Mouse (Mus musculus): ENCODE results near the gene Scand1.

Gene Scand1

DNA sequence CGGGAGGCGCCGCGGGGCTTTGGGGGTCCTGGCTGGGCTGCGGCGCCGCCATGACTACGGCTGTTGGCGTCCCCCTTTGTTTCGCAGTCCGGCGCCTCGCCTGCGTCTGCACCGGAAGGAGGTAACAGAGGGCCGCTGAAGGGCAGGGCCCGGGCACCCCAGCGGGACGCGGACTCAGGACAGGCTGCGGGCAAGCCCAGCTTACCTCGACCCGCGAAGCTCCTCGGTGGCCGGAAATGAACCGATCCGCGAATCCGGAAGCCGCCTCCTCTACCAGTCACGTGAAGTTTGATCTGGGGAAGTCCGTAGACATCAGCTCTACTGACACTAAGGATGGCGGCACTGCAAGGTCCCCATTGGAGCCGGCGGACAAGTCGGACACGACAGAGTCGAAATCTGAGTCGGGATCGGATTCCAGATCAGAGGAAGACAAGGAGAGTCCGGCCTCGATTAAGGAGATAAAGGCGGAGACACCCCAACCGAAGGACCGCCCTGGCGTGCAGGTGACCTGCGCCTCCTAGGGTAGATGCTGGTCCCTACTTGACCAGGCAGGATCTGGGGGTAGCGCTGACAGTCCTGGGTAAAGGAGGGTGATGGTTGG lies at the start of gene Scand1, which contains the start of gene Cnbd2:
TSS of gene Scand1 (minus strand) at position 408 of the 601 bp plus-strand sequence.
TSS of gene Cnbd2 (plus strand) at position 3 of the 601 bp plus-strand sequence.
- DNase-seq: peak; percentile 84

DNA sequence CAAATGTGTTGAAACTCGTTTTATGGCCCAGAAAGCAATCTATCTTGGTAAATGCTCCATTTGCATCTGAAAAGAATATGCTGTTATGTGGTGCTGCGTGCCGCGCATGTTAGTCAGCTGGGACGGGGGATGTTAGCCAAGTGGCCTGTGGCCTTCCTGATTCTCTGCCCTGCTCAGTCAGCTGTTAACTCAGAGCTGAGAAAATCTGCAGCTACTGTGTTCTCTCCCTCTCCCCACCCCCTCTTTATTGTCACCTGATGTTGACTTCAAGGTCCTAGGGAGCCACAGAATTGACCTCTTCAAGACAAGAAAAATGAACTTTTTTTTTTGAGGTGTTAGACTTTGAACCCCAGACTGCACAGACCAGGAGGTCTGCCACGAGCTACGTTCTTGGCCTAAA lies 43.5 kb upstream of the Scand1 start:
- DNase-seq: no peak

- no peak for DNase-seq
Measured at GRCm38 (mm10) chr2:156353265-156353692, 40.8 kb upstream of the Scand1 start.

- DNase-seq: no peak
Measured at GRCm38 (mm10) chr2:156352413-156353165, 40.1 kb upstream of the Scand1 start.

DNA sequence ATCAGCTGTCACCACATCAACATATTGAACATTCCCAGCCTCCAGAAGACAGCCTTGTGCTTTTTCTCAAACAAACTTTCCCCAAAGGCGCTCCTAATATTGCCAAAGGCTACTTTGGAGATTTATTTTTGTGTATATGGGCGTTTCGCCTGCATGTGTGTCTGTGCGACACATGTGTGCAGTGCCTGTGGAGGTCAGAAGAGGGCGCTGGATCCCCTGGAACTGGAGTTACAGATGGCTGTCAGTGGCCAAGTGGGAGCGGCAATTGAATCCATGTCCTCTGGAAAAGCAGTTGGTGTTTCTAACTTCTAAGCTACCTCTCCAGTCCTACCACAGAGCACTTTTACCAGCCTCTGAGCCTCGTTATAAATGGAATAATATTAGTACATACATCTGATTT lies 38.7 kb upstream of the Scand1 start:
- DNase-seq: peak; percentile 18

GRCm38 (mm10) chr2:156349286-156349848 lies 36.9 kb upstream of the Scand1 start:
- no peak for DNase-seq

GRCm38 (mm10) chr2:156348812-156349211 lies 36.3 kb upstream of the Scand1 start:
- DNase-seq: no peak

DNA sequence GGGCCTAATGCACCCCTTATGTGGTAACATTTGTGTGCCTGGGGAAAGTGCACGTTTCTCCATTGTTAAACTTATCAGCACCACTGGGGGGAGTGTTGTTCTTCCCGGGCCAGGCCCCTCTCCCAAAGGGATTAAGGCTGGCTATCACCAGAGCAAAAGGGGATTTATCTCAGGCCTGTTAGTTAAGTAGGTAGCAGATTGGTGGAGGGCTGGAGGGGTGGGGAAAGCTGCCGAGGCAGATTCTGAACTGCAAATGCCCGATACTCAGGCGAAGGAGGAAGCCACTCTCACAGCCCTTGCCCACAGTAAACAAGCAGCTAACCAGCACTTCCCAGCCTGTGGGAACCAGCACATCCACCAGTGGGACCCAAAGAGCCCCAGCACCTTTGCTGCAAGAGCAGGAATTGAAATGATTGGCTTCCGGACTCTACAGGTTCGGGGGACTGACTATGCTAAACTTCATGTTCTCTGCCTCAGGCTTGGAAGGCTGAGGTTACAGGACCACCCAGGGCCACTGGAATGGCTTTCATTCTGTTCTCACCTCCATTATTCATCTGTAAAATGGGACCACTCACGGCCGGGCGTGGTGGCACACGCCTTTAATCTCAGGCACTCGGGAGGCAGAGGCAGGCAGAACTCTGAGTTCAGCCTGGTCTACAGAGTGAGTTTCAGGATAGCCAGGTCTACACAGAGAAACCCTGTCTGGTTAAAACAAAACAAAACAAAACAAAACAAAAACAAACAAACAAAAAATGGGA lies 32.5 kb upstream of the Scand1 start:
- DNase-seq: no peak

- DNase-seq: no peak
Measured at GRCm38 (mm10) chr2:156340078-156340477, 27.6 kb upstream of the Scand1 start.

DNA sequence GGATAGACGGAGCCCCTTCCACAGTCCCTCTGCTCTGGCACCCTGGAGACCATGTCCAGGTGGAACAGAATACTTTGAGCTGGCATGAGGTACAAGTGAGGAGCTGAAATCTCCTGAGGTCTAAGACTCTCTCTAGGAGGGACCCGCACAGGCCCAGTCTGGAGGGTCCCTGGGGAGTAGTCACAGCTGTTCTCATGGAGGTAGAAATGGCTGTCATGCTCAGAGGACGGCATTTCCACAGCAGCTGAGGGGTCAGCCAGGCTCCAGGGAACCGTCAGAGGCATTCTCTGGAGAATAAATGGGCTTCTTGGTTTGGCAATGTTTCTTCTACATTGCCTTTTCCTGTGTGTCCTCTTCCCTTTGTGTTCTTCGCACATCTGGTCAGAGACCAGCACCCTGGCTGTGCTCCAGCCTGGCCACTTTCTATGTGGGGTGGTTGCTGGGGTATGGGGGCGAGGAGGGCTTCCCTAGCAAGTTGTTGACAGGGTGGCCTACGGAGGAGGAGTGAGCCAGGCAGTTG lies 19.0 kb upstream of the Scand1 start:
- no peak for DNase-seq

DNA sequence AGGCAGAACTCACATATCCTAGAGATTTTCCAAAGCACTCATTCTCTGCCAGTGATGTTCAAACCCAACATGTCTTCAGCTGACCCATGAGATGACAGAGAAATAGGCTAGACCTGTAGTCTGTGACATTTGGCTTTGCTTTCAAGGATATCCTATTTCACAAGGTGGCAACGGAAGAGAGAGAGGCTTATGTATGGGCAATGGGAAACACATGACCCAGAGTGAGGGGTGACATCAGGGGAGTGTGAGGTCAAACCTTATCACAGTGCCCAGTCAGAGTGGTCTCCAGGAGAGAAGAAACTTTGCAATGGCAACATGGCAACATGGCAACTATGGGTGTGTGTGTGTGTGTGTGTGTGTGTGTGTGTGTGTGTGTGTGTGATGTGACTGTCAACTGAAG lies 18.2 kb upstream of the Scand1 start:
- DNase-seq: no peak

DNA sequence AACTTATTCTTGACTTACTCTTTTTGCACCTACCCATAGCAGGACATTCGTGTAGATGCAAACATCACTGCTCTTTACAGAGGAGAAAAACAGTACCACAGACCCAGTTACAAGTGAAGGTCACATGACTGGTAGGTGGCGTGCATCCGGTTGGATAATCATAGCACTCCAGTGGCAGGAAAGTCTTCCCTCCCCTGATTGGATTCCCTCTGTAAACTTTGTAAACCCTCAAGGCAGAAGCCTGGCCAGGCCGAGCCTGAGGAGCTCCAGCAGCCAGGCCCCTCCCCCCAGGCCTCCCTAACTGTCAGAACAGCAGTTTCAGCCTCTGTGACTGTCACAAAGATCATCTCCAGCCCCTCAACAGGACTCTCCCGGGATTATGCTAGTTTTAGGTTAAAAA lies 12.2 kb upstream of the Scand1 start:
- DNase-seq: peak; percentile 62

DNA sequence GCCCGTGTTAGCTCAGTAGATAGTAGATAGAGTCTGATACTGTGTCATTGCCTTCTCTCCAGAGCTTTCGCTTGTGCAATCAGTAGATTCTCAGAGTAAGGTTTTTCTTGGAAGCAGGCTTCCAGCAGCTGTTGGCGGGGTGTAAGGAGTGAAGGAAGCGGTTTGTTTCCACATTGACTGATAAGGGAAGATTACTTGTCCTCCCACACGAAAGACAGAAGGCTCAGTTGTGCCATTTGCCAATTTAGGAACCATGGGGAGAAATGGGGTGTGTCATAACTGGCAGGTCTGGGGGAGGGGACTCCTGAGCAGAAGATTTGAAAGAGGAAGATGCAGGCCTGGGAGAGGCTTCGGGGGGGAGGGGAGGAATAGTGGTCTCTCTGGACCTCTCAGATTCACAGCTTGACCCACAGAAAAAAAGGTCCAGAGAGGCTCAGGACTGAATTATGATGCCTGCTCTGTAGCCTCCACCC lies 11.6 kb upstream of the Scand1 start:
- DNase-seq: peak; percentile 54

GRCm38 (mm10) chr2:156321538-156321937 lies 9.0 kb upstream of the Scand1 start:
- DNase-seq: no peak

- no peak for DNase-seq
Measured at GRCm38 (mm10) chr2:156318491-156318890, 6.0 kb upstream of the Scand1 start.

GRCm38 (mm10) chr2:156314811-156315210 lies 2.3 kb upstream of the Scand1 start:
- no peak for DNase-seq

- DNase-seq: no peak
Measured at GRCm38 (mm10) chr2:156313153-156313552, 649 bp upstream of the Scand1 start.

- DNase-seq: peak; percentile 66
Measured at GRCm38 (mm10) chr2:156311841-156312291, 638 bp downstream of the Scand1 start.

DNA sequence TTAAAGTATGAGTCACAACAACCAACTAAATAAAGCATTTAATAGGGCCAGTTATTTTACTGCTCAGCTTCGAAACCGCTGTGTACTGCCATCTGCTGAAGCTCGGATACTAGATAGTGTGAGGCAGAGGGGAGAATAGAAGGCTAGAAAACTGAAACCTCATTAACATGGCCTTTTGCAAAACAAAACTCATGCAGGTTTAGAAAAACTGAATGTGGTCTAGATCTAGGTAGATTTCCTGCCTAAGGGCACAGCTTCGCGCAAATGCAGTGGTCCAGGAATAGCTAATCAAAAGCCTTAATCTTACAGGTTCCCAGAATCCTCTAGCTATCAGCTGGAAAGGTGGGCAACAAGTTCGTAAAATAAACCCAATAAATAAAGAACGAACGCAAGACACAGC lies 1.1 kb downstream of the Scand1 start:
- no peak for DNase-seq

DNA sequence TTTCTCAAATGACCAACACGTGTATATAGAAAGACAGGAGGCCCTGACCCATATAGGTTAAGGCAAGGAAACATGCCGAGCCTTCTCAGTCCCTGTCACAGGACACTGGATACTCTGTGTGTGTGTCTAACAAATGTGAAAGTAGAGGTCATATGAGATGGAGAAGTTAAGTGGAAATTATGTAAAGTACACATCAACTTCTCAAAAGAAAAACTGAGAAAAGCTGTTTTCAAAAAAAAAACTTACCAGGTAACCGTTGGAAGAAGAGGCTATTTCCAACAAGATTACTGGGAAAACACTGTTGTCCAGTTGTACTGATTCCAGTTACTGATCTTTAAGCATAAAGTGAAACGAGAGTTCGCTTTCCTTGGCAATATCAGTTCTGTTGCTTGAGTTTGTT lies 1.6 kb downstream of the Scand1 start:
- DNase-seq: no peak

DNA sequence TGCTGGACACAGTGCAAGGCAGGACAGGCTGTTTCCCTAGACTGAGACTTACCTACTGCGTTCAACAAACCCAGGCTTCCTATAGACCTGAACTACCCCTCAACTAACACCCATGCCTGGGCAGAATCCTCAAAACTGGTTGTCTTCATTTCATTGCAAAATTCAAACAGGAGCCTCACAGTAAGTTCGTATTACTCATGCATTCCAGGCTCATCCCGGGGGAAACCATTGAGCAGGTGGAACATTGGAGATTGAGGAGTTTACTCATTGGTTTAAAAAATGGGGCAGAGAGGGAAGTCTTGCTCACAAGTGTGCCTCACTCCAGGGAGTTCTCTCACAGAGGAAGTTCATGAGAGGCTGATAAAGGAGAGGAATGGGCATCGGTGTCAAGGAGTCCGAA lies 2.0 kb downstream of the Scand1 start:
- DNase-seq: no peak

GRCm38 (mm10) chr2:156309948-156310347 lies 2.6 kb downstream of the Scand1 start:
- no peak for DNase-seq

- DNase-seq: peak; percentile 14
Measured at GRCm38 (mm10) chr2:156307261-156307660, 5.2 kb downstream of the Scand1 start.

Data from liver (tissue).